In genomic region chr4:148625756-148626622, GRCm38 (mm10) we compare ENCODE assay signal across 8 mouse cellular contexts. TPM values are rescaled to one million over a fixed set of nuclear protein-coding genes. Genes with fewer than 3 reads are reported as not detected.
DNase-seq lines count a peak whose midpoint lies in the region; ATAC-seq lines count a peak whose summit lies in the region.

No protein-coding gene starts in this region.

- DNase-seq in neural tube, embryonic 11.5 days (ENCODE audit: low spot score) = peak; percentile 31
- no peak for DNase-seq in neural tube, embryonic 10.5 days (ENCODE audit: extremely low spot score, low spot score)
- DNase-seq in ZHBTc4 (ENCODE audit: low read depth, low spot score) = peak; percentile 80
- DNase-seq in forebrain, embryonic 10.5 days (ENCODE audit: extremely low spot score, low spot score) = peak; percentile 49
- DNase-seq in intestine, embryonic 14.5 days (ENCODE audit: low spot score) = no peak
- no peak for DNase-seq in layer of hippocampus, adult 9-10 months (ENCODE audit: low spot score)

- no peaks in the 10 kb centered on the region for H3K9me3 ChIP-seq in neural tube, embryonic 11.5 days (ENCODE audit: control insufficient read depth, low read length)
- H3K9me3 ChIP-seq in forebrain, embryonic 10.5 days = no peaks in the 10 kb centered on the region
- no peaks in the 10 kb centered on the region for H3K9me3 ChIP-seq in intestine, embryonic 14.5 days (ENCODE audit: control insufficient read depth, low read length)
- H3K9me3 ChIP-seq in liver, embryonic 15.5 days (replicated peaks) = no peaks in the 10 kb centered on the region
- no peaks in the 10 kb centered on the region for H3K9me3 ChIP-seq in neural tube, embryonic 13.5 days

- no peaks in the 10 kb centered on the region for H3K27me3 ChIP-seq in neural tube, embryonic 11.5 days (ENCODE audit: control insufficient read depth, insufficient read depth, low read length)
- H3K27me3 ChIP-seq in forebrain, embryonic 10.5 days (ENCODE audit: poor library complexity, severe bottlenecking) = no peaks in the 10 kb centered on the region
- no peaks in the 10 kb centered on the region for H3K27me3 ChIP-seq in intestine, embryonic 14.5 days (replicated peaks; ENCODE audit: control insufficient read depth, insufficient read depth, low read length)
- no peaks in the 10 kb centered on the region for H3K27me3 ChIP-seq in liver, embryonic 15.5 days
- no peaks in the 10 kb centered on the region for H3K27me3 ChIP-seq in neural tube, embryonic 13.5 days

- peaks cover 24% of the 10 kb centered on the region for H3K36me3 ChIP-seq in neural tube, embryonic 11.5 days (ENCODE audit: control insufficient read depth, insufficient read depth, low read length)
- peaks cover 44% of the 10 kb centered on the region for H3K36me3 ChIP-seq in forebrain, embryonic 10.5 days (replicated peaks)
- peaks cover 43% of the 10 kb centered on the region for H3K36me3 ChIP-seq in intestine, embryonic 14.5 days (ENCODE audit: control insufficient read depth, insufficient read depth, low read length)
- peaks cover 42% of the 10 kb centered on the region for H3K36me3 ChIP-seq in liver, embryonic 15.5 days (replicated peaks)
- H3K36me3 ChIP-seq in neural tube, embryonic 13.5 days = peaks cover 40% of the 10 kb centered on the region

- H3K4me2 ChIP-seq in neural tube, embryonic 11.5 days (ENCODE audit: low read depth) = peak overlapping the region; percentile 94
- H3K4me2 ChIP-seq in intestine, embryonic 14.5 days (ENCODE audit: low read length) = peak overlapping the region; percentile 82
- peak overlapping the region; percentile 88 for H3K4me2 ChIP-seq in liver, embryonic 15.5 days
- H3K4me2 ChIP-seq in neural tube, embryonic 13.5 days = peak overlapping the region; percentile 99

- H3K27ac ChIP-seq in neural tube, embryonic 11.5 days (ENCODE audit: low read depth, low read length) = peak overlapping the region; percentile 94
- peak overlapping the region; percentile 100 for H3K27ac ChIP-seq in forebrain, embryonic 10.5 days
- peak overlapping the region; percentile 88 for H3K27ac ChIP-seq in intestine, embryonic 14.5 days (ENCODE audit: low read depth)
- H3K27ac ChIP-seq in liver, embryonic 15.5 days (replicated peaks) = peak overlapping the region; percentile 92
- H3K27ac ChIP-seq in neural tube, embryonic 13.5 days (replicated peaks) = peak overlapping the region; percentile 97

- H3K4me1 ChIP-seq in neural tube, embryonic 11.5 days (ENCODE audit: control insufficient read depth, insufficient read depth, low read length) = peaks cover 8% of the 10 kb centered on the region; the same call in 1 of the 2 replicates
- peaks cover 29% of the 10 kb centered on the region for H3K4me1 ChIP-seq in forebrain, embryonic 10.5 days
- peaks cover 13% of the 10 kb centered on the region for H3K4me1 ChIP-seq in intestine, embryonic 14.5 days (replicated peaks; ENCODE audit: control insufficient read depth, insufficient read depth, low read length)
- peaks cover 44% of the 10 kb centered on the region for H3K4me1 ChIP-seq in liver, embryonic 15.5 days (replicated peaks)
- peaks cover 43% of the 10 kb centered on the region for H3K4me1 ChIP-seq in neural tube, embryonic 13.5 days (replicated peaks)

- WGBS in neural tube, embryonic 11.5 days = 1% methylated on average over 57 of the region's 57 CpGs
- 1% methylated on average over 57 of the region's 57 CpGs for WGBS in forebrain, embryonic 10.5 days
- under 1% methylated on average over 57 of the region's 57 CpGs for WGBS in intestine, embryonic 14.5 days
- WGBS in liver, embryonic 15.5 days (ENCODE audit: insufficient replicate concordance) = under 1% methylated on average over 57 of the region's 57 CpGs
- 1% methylated on average over 57 of the region's 57 CpGs for WGBS in neural tube, embryonic 13.5 days

- ATAC-seq in neural tube, embryonic 11.5 days (ENCODE audit: insufficient read depth, low FRiP score, low TSS enrichment) = peak; percentile 54
- ATAC-seq in intestine, embryonic 14.5 days (replicated peaks; ENCODE audit: low FRiP score, low TSS enrichment, low read depth) = peak; percentile 54
- ATAC-seq in liver, embryonic 15.5 days (ENCODE audit: insufficient read depth) = peak; percentile 64
- ATAC-seq in neural tube, embryonic 13.5 days (ENCODE audit: low read depth) = peak; percentile 67

- peak overlapping the region; percentile 84 for H3K4me3 ChIP-seq in neural tube, embryonic 11.5 days (ENCODE audit: low read depth, low read length)
- H3K4me3 ChIP-seq in forebrain, embryonic 10.5 days = peak overlapping the region; percentile 99
- H3K4me3 ChIP-seq in intestine, embryonic 14.5 days (ENCODE audit: low read depth, low read length) = peak overlapping the region; percentile 67
- H3K4me3 ChIP-seq in liver, embryonic 15.5 days (replicated peaks) = peak overlapping the region; percentile 96
- H3K4me3 ChIP-seq in neural tube, embryonic 13.5 days = peak overlapping the region; percentile 99

- H3K9ac ChIP-seq in neural tube, embryonic 11.5 days (ENCODE audit: low read length) = peak overlapping the region; percentile 100
- peak overlapping the region; percentile 92 for H3K9ac ChIP-seq in intestine, embryonic 14.5 days (ENCODE audit: low read length)
- peak overlapping the region; percentile 99 for H3K9ac ChIP-seq in liver, embryonic 15.5 days
- H3K9ac ChIP-seq in neural tube, embryonic 13.5 days = peak overlapping the region; percentile 99

RNA-seq across cellular contexts. Expression of gene Tardbp, which starts 0.8 kb away (rescaled TPM):
- polyA plus RNA-seq in neural tube, embryonic 11.5 days (2014; fragmentation: Nextera tagmentation; extraction: Ambion mirVana) = 179 and 211 TPM in 2 replicates
- 495 and 519 TPM in 2 replicates for polyA plus RNA-seq in forebrain, embryonic 10.5 days (2016; fragmentation: Nextera tagmentation; extraction: Ambion mirVana)
- polyA plus RNA-seq in intestine, embryonic 14.5 days (2014; fragmentation: Nextera tagmentation; extraction: Ambion mirVana) = 137 and 153 TPM in 2 replicates
- 126 and 128 TPM in 2 replicates for polyA plus RNA-seq in liver, embryonic 15.5 days (2015; fragmentation: Nextera tagmentation; extraction: Ambion mirVana)
- polyA plus RNA-seq in neural tube, embryonic 13.5 days (2015; fragmentation: Nextera tagmentation; extraction: Ambion mirVana) = 223 and 264 TPM in 2 replicates

RNA-seq across cellular contexts. Expression of gene Gm572, which starts 17.1 kb away (rescaled TPM):
- polyA plus RNA-seq in neural tube, embryonic 11.5 days (2014; fragmentation: Nextera tagmentation; extraction: Ambion mirVana) = not detected in 2 replicates
- polyA plus RNA-seq in forebrain, embryonic 10.5 days (2016; fragmentation: Nextera tagmentation; extraction: Ambion mirVana) = not detected in 2 replicates
- polyA plus RNA-seq in intestine, embryonic 14.5 days (2014; fragmentation: Nextera tagmentation; extraction: Ambion mirVana) = not detected in 2 replicates
- polyA plus RNA-seq in liver, embryonic 15.5 days (2015; fragmentation: Nextera tagmentation; extraction: Ambion mirVana) = not detected in 2 replicates
- polyA plus RNA-seq in neural tube, embryonic 13.5 days (2015; fragmentation: Nextera tagmentation; extraction: Ambion mirVana) = not detected in 2 replicates

RNA-seq across cellular contexts. Expression of gene Masp2, which starts 23.6 kb away (rescaled TPM):
- polyA plus RNA-seq in neural tube, embryonic 11.5 days (2014; fragmentation: Nextera tagmentation; extraction: Ambion mirVana) = 0.17 and 0.35 TPM in 2 replicates
- polyA plus RNA-seq in forebrain, embryonic 10.5 days (2016; fragmentation: Nextera tagmentation; extraction: Ambion mirVana) = 0.22 TPM in 1 of 2 replicates, not detected in the other
- polyA plus RNA-seq in intestine, embryonic 14.5 days (2014; fragmentation: Nextera tagmentation; extraction: Ambion mirVana) = 0.22 and 0.28 TPM in 2 replicates
- polyA plus RNA-seq in liver, embryonic 15.5 days (2015; fragmentation: Nextera tagmentation; extraction: Ambion mirVana) = 44.5 and 56.0 TPM in 2 replicates
- 0.58 and 1.1 TPM in 2 replicates for polyA plus RNA-seq in neural tube, embryonic 13.5 days (2015; fragmentation: Nextera tagmentation; extraction: Ambion mirVana)

RNA-seq across cellular contexts. Expression of gene Srm, which starts 34.7 kb away (rescaled TPM):
- 194 and 196 TPM in 2 replicates for polyA plus RNA-seq in neural tube, embryonic 11.5 days (2014; fragmentation: Nextera tagmentation; extraction: Ambion mirVana)
- 265 and 272 TPM in 2 replicates for polyA plus RNA-seq in forebrain, embryonic 10.5 days (2016; fragmentation: Nextera tagmentation; extraction: Ambion mirVana)
- polyA plus RNA-seq in intestine, embryonic 14.5 days (2014; fragmentation: Nextera tagmentation; extraction: Ambion mirVana) = 249 and 260 TPM in 2 replicates
- 128 and 137 TPM in 2 replicates for polyA plus RNA-seq in liver, embryonic 15.5 days (2015; fragmentation: Nextera tagmentation; extraction: Ambion mirVana)
- polyA plus RNA-seq in neural tube, embryonic 13.5 days (2015; fragmentation: Nextera tagmentation; extraction: Ambion mirVana) = 159 and 160 TPM in 2 replicates

Comparison
In these comparisons a context has a peak if more than half of its experiments do, and no peak if none do; other contexts are left out.
1. DNase-seq: peak in neural tube, embryonic 11.5 days (single experiment), ZHBTc4 (single experiment) and forebrain, embryonic 10.5 days (single experiment); none in neural tube, embryonic 10.5 days (single experiment), intestine, embryonic 14.5 days (single experiment) and layer of hippocampus, adult 9-10 months (single experiment).
2. RNA of gene Masp2, which starts 23.6 kb away (polyA plus RNA-seq): 44.5 to 56.0 TPM in liver, embryonic 15.5 days; 0.58 to 1.1 TPM in neural tube, embryonic 13.5 days, 0.22 to 0.28 TPM in intestine, embryonic 14.5 days, 0.17 to 0.35 TPM in neural tube, embryonic 11.5 days and 0.22 TPM in forebrain, embryonic 10.5 days; every median in the first group is over 10 times any median in the second.
3. Peak in every context shown above with its lines, with median percentiles within 50 percentile points of each other: ATAC-seq, H3K27ac ChIP-seq, H3K4me2 ChIP-seq, H3K4me3 ChIP-seq and H3K9ac ChIP-seq.